Mouse (Mus musculus): Measurements from ENCODE around the gene Wipi1.

DNA sequence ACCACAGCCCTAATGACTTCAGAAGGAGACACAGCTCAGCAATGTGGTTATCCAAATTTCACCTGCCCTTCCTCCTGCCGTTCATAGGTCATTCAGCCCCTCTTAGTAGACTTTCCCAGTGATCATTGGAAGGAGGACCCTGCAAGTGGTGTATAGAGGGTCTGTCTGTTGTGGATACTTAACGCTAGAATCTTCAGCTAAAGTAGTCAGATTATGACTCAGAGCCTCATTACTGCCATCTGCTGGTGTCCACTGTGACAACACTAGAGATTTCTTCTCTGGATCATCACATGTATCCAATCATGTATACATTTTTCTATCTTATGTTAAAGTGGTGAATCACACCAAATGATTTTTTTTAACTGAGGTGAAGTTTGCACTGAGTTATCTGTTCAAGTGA is 9.4 kb upstream of the Wipi1 start:
- no peak for TF ChIP-seq POLR2A (IDR thresholded peaks at IDR 0.05; ENCODE audit: low read depth, low read length)
- no peak for TF ChIP-seq CTCF (IDR thresholded peaks at IDR 0.05; ENCODE audit: borderline replicate concordance, insufficient read depth, low read length)
